Mouse (Mus musculus): ENCODE data around the gene Tsga10ip.

Gene Tsga10ip

GRCm38 (mm10) chr19:5402293-5402692 is at the start of gene Tsga10ip:
Gene Tsga10ip (minus strand): TSS chr19:5402526.
- no peak for DNase-seq

- DNase-seq: no peak
Measured at GRCm38 (mm10) chr19:5451766-5452165, 49.4 kb upstream of the Tsga10ip start.

GRCm38 (mm10) chr19:5449673-5450072 is 47.3 kb upstream of the Tsga10ip start:
- no peak for DNase-seq

GRCm38 (mm10) chr19:5448354-5449150 is 46.2 kb upstream of the Tsga10ip start:
- DNase-seq: no peak

GRCm38 (mm10) chr19:5447515-5448353 is 45.4 kb upstream of the Tsga10ip start, which contains the start of gene Fosl1:
Gene Fosl1 (plus strand): TSS chr19:5447547.
- DNase-seq: peak in 1 of 2 experiments; percentile 55

- DNase-seq: no peak
Measured at GRCm38 (mm10) chr19:5445747-5446146, 43.4 kb upstream of the Tsga10ip start.

GRCm38 (mm10) chr19:5444954-5445353 is 42.6 kb upstream of the Tsga10ip start:
- DNase-seq: peak in 1 of 2 experiments; percentile 62

- DNase-seq: no peak
Measured at GRCm38 (mm10) chr19:5444371-5444908, 42.1 kb upstream of the Tsga10ip start.

GRCm38 (mm10) chr19:5433951-5434350 is 31.6 kb upstream of the Tsga10ip start:
- DNase-seq: no peak

GRCm38 (mm10) chr19:5432992-5433852 is 30.9 kb upstream of the Tsga10ip start:
- peak; percentile 70 to 76 for DNase-seq

- no peak for DNase-seq
Measured at GRCm38 (mm10) chr19:5431911-5432464, 29.7 kb upstream of the Tsga10ip start.

- no peak for DNase-seq
Measured at GRCm38 (mm10) chr19:5430408-5430807, 28.1 kb upstream of the Tsga10ip start.

GRCm38 (mm10) chr19:5429806-5430205 is 27.5 kb upstream of the Tsga10ip start:
- DNase-seq: peak; percentile 83 to 88

GRCm38 (mm10) chr19:5429219-5429618 is 26.9 kb upstream of the Tsga10ip start:
- DNase-seq: no peak

- DNase-seq: peak in 1 of 2 experiments; percentile 54
Measured at GRCm38 (mm10) chr19:5428083-5428482, 25.8 kb upstream of the Tsga10ip start.

GRCm38 (mm10) chr19:5426640-5427290 is 24.4 kb upstream of the Tsga10ip start:
- no peak for DNase-seq

GRCm38 (mm10) chr19:5425906-5426565 is 23.7 kb upstream of the Tsga10ip start:
- DNase-seq: no peak

- peak; percentile 87 to 91 for DNase-seq
Measured at GRCm38 (mm10) chr19:5424782-5425741, 22.7 kb upstream of the Tsga10ip start, which contains the start of the genes Drap1 and AI837181. Gene Drap1 (minus strand): TSS chr19:5424979. Gene AI837181 (plus strand): TSS chr19:5425144.

- peak; percentile 68 to 77 for DNase-seq
Measured at GRCm38 (mm10) chr19:5424092-5424781, 21.9 kb upstream of the Tsga10ip start.

Measured in kidney, adult 8-10 months (tissue).